Mouse (Mus musculus) spleen, adult 2 months (tissue): ENCODE measurements around the gene Zfp473.

ENCODE experiments used
- CTCF ChIP-seq: fragments of 200-500 bp; IDR thresholded peaks from 2 replicates; pipeline ENCODE4 v1.5.1; 2011; ENCODE audit warnings: mild to moderate bottlenecking, inconsistent platforms; ENCODE audit not compliant: insufficient read depth, insufficient read length, insufficient replicate concordance; ENCODE audit errors: extremely low read depth
- POLR2A ChIP-seq: fragments of 200-500 bp; IDR thresholded peaks from 2 replicates; pipeline ENCODE4 v1.6.1; 2011; ENCODE audit warnings: low read depth, low read length, inconsistent platforms

- TF ChIP-seq POLR2A (no peak), CTCF (no peak)
These were observed 44.5 kb downstream of the Zfp473 start for GRCm38 (mm10) chr7:44706322-44706721.
